Mouse (Mus musculus): ENCODE data around the gene Chrne. TPM values are rescaled to one million over a fixed set of nuclear protein-coding genes. Genes with fewer than 3 reads are reported as not detected.
A peak's percentile ranks its signal among the peaks of the same experiment; 100 is the strongest.

Chrne gene
- polyA plus RNA-seq, 1 experiment, result 0.06 TPM

- Histone ChIP-seq H3K27me3 (ENCODE audit: control insufficient read depth) (no peaks in the 10 kb centered on the region), H3K9me3 (ENCODE audit: control insufficient read depth, low read length) (no peaks in the 10 kb centered on the region), H3K4me3 (replicated peaks) (no peak overlapping the region), H3K4me1 (ENCODE audit: control insufficient read depth) (peaks cover 13% of the 10 kb centered on the region), H3K36me3 (ENCODE audit: control insufficient read depth) (no peaks in the 10 kb centered on the region)
- no peak for TF ChIP-seq GATA1 (IDR thresholded peaks at IDR 0.05; ENCODE audit: low read length)
- no peak for TF ChIP-seq TAL1 (IDR thresholded peaks at IDR 0.05; ENCODE audit: low read length)
Measured at GRCm38 (mm10) chr11:70621972-70622814, 3.2 kb upstream of the Chrne start.

- Histone ChIP-seq H3K27me3 (ENCODE audit: control insufficient read depth) (peaks cover 7% of the 10 kb centered on the region), H3K36me3 (ENCODE audit: control insufficient read depth) (peaks cover 22% of the 10 kb centered on the region), H3K4me1 (ENCODE audit: control insufficient read depth) (peaks cover 21% of the 10 kb centered on the region), H3K9me3 (ENCODE audit: control insufficient read depth, low read length) (no peaks in the 10 kb centered on the region), H3K4me3 (replicated peaks) (peak within 1 kb of the TSS; percentile 61)
- TF ChIP-seq TAL1 (IDR thresholded peaks at IDR 0.05; ENCODE audit: low read length) (no peak), GATA1 (IDR thresholded peaks at IDR 0.05; ENCODE audit: low read length) (no peak)
Measured at GRCm38 (mm10) chr11:70615516-70616093, 3.4 kb downstream of the Chrne start, which contains the start of gene 4930544D05Rik. Gene 4930544D05Rik (plus strand): TSS chr11:70615848.

GRCm38 (mm10) chr11:70615074-70615473 lies 3.9 kb downstream of the Chrne start:
- Histone ChIP-seq H3K27me3 (ENCODE audit: control insufficient read depth) (peaks cover 7% of the 10 kb centered on the region), H3K36me3 (ENCODE audit: control insufficient read depth) (peaks cover 26% of the 10 kb centered on the region), H3K9me3 (ENCODE audit: control insufficient read depth, low read length) (no peaks in the 10 kb centered on the region), H3K4me1 (ENCODE audit: control insufficient read depth) (peaks cover 21% of the 10 kb centered on the region), H3K4me3 (replicated peaks) (peak overlapping the region; percentile 61)
- TF ChIP-seq TAL1 (IDR thresholded peaks at IDR 0.05; ENCODE audit: low read length) (no peak), GATA1 (IDR thresholded peaks at IDR 0.05; ENCODE audit: low read length) (no peak)

GRCm38 (mm10) chr11:70612505-70612904 lies 6.5 kb downstream of the Chrne start:
- TF ChIP-seq GATA1 (IDR thresholded peaks at IDR 0.05; ENCODE audit: low read length) (no peak), TAL1 (IDR thresholded peaks at IDR 0.05; ENCODE audit: low read length) (no peak)
- Histone ChIP-seq H3K9me3 (ENCODE audit: control insufficient read depth, low read length) (no peaks in the 10 kb centered on the region), H3K36me3 (ENCODE audit: control insufficient read depth) (peaks cover 52% of the 10 kb centered on the region), H3K4me1 (ENCODE audit: control insufficient read depth) (peaks cover 28% of the 10 kb centered on the region), H3K4me3 (replicated peaks) (no peak overlapping the region), H3K27me3 (ENCODE audit: control insufficient read depth) (peaks cover 7% of the 10 kb centered on the region)

GRCm38 (mm10) chr11:70610752-70611151 lies 8.3 kb downstream of the Chrne start:
- H3K27me3 ChIP-seq (ENCODE audit: control insufficient read depth), result peaks cover under 1% of the 10 kb centered on the region; the same call in 1 of the 2 replicates
- TF ChIP-seq GATA1 (IDR thresholded peaks at IDR 0.05; ENCODE audit: low read length), result no peak
- no peak for TF ChIP-seq TAL1 (IDR thresholded peaks at IDR 0.05; ENCODE audit: low read length)
- H3K4me1 ChIP-seq (ENCODE audit: control insufficient read depth), result peaks cover 27% of the 10 kb centered on the region
- H3K4me3 ChIP-seq (replicated peaks), result no peak overlapping the region
- peaks cover 69% of the 10 kb centered on the region for H3K36me3 ChIP-seq (ENCODE audit: control insufficient read depth)
- H3K9me3 ChIP-seq (ENCODE audit: control insufficient read depth, low read length), result no peaks in the 10 kb centered on the region

GRCm38 (mm10) chr11:70608381-70609066 lies 10.5 kb downstream of the Chrne start:
- peaks cover 13% of the 10 kb centered on the region for H3K4me1 ChIP-seq (ENCODE audit: control insufficient read depth)
- TF ChIP-seq TAL1 (IDR thresholded peaks at IDR 0.05; ENCODE audit: low read length) (no peak), GATA1 (IDR thresholded peaks at IDR 0.05; ENCODE audit: low read length) (no peak)
- peaks cover 90% of the 10 kb centered on the region for H3K36me3 ChIP-seq (ENCODE audit: control insufficient read depth)

GRCm38 (mm10) chr11:70607611-70608010 lies 11.4 kb downstream of the Chrne start:
- TF ChIP-seq GATA1 (IDR thresholded peaks at IDR 0.05; ENCODE audit: low read length), result no peak
- Histone ChIP-seq H3K4me3 (replicated peaks) (no peak overlapping the region), H3K9me3 (ENCODE audit: control insufficient read depth, low read length) (no peaks in the 10 kb centered on the region), H3K36me3 (ENCODE audit: control insufficient read depth) (peaks cover 89% of the 10 kb centered on the region), H3K27me3 (ENCODE audit: control insufficient read depth) (no peaks in the 10 kb centered on the region), H3K4me1 (ENCODE audit: control insufficient read depth) (peaks cover 9% of the 10 kb centered on the region)

More at GRCm38 (mm10) chr11:70608381-70609066, 10.5 kb downstream of the Chrne start:
- H3K9me3 ChIP-seq (ENCODE audit: control insufficient read depth, low read length), result no peaks in the 10 kb centered on the region
- H3K4me3 ChIP-seq (replicated peaks), result no peak overlapping the region
- no peaks in the 10 kb centered on the region for H3K27me3 ChIP-seq (ENCODE audit: control insufficient read depth)

GRCm38 (mm10) chr11:70606717-70607116 lies 12.3 kb downstream of the Chrne start:
- no peak overlapping the region for H3K4me3 ChIP-seq (replicated peaks)
- TF ChIP-seq GATA1 (IDR thresholded peaks at IDR 0.05; ENCODE audit: low read length), result no peak
- no peak for TF ChIP-seq TAL1 (IDR thresholded peaks at IDR 0.05; ENCODE audit: low read length)
- no peaks in the 10 kb centered on the region for H3K9me3 ChIP-seq (ENCODE audit: control insufficient read depth, low read length)
- H3K4me1 ChIP-seq (ENCODE audit: control insufficient read depth), result peaks cover 7% of the 10 kb centered on the region
- H3K27me3 ChIP-seq (ENCODE audit: control insufficient read depth), result no peaks in the 10 kb centered on the region
- H3K36me3 ChIP-seq (ENCODE audit: control insufficient read depth), result peaks cover 89% of the 10 kb centered on the region

Measured in erythroblast, embryonic 14.5 days (primary cell).